Mouse (Mus musculus): ENCODE results near the gene Sowahc.

DNA sequence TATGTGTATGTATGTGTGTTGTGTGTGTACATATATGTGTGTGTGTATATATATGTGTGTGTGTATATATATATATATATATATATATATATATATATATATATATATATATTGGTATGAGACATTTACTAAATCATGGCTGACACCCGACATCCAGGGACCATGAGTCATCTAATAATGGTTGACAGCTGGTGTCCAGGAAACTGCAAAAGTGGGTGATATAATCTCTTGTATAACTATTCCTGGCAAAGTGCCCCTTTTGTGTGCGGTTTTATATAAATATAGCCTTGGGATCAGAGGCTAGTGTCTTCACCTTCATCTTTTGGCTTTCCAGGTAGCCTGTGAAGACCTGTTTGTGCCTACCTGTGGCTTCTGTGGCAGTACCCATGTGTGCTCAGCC is 28.9 kb downstream of the Sowahc start:
- no peak for TF ChIP-seq POLR2A (IDR thresholded peaks at IDR 0.05; ENCODE audit: insufficient read depth, low read depth, low read length)
- TF ChIP-seq EP300 (IDR thresholded peaks at IDR 0.05; ENCODE audit: insufficient read depth, low read depth, low read length) = no peak
